Mouse (Mus musculus): Measurements from ENCODE around the gene Gm44805. TPM values are rescaled to one million over a fixed set of nuclear protein-coding genes. Genes with fewer than 3 reads are reported as not detected.
A peak's percentile ranks its signal among the peaks of the same experiment; 100 is the strongest.

Gene Gm44805
- polyA plus RNA-seq, 2 experiments, result 3.3 to 48.5 TPM

GRCm38 (mm10) chr7:19696336-19696873, 15.2 kb upstream of the Gm44805 start:
- H3K9me3 ChIP-seq (ENCODE audit: control insufficient read depth, low read length), result no peaks in the 10 kb centered on the region
- H3K4me2 ChIP-seq (ENCODE audit: low read depth), result peak overlapping the region; percentile 52
- peaks cover 4% of the 10 kb centered on the region for H3K36me3 ChIP-seq (replicated peaks; ENCODE audit: control insufficient read depth, insufficient read depth, low read depth)
- no peak overlapping the region for H3K27ac ChIP-seq
- H3K4me1 ChIP-seq (replicated peaks; ENCODE audit: control insufficient read depth in 2 of 2, insufficient read depth in 2 of 2, low read length in 1 of 2), result peaks cover 20 to 62% of the 10 kb centered on the region in 2 experiments
- H3K27me3 ChIP-seq (ENCODE audit: control insufficient read depth, insufficient read depth, low read length), result no peaks in the 10 kb centered on the region
- H3K9ac ChIP-seq (replicated peaks), result no peak overlapping the region
- H3K4me3 ChIP-seq (ENCODE audit: insufficient read depth in 1 of 2, low read depth in 2 of 2, low read length in 2 of 2), result peak overlapping the region in 1 of 2 experiments; percentile 54; a peak in 1 of 4 replicates
- no peak for ATAC-seq (ENCODE audit: insufficient read depth)
- no peak for DNase-seq (ENCODE audit: low read depth in 3 of 3, low spot score in 3 of 3)
- 85% methylated on average over 34 of the region's 34 CpGs for WGBS (ENCODE audit: insufficient replicate concordance)
- TF ChIP-seq CTCF (IDR thresholded peaks at IDR 0.05; ENCODE audit: low read depth) (0 out of 2 replicates have a peak, but pooled peaks have one; percentile 5), EP300 (IDR thresholded peaks at IDR 0.05; ENCODE audit: low read depth) (no peak)

GRCm38 (mm10) chr7:19695881-19696280, 14.7 kb upstream of the Gm44805 start:
- Histone ChIP-seq H3K4me3 (ENCODE audit: insufficient read depth in 1 of 2, low read depth in 2 of 2, low read length in 2 of 2) (no peak overlapping the region), H3K4me2 (ENCODE audit: low read depth) (peak overlapping the region; percentile 52), H3K27me3 (ENCODE audit: control insufficient read depth, insufficient read depth, low read length) (no peaks in the 10 kb centered on the region), H3K9ac (replicated peaks) (no peak overlapping the region), H3K27ac (no peak overlapping the region), H3K9me3 (ENCODE audit: control insufficient read depth, low read length) (no peaks in the 10 kb centered on the region), H3K36me3 (replicated peaks; ENCODE audit: control insufficient read depth, insufficient read depth, low read depth) (peaks cover 4% of the 10 kb centered on the region), H3K4me1 (replicated peaks; ENCODE audit: control insufficient read depth in 2 of 2, insufficient read depth in 2 of 2, low read length in 1 of 2) (peaks cover 20 to 62% of the 10 kb centered on the region in 2 experiments)
- no peak for DNase-seq (ENCODE audit: low read depth in 3 of 3, low spot score in 3 of 3)
- no peak for ATAC-seq (ENCODE audit: insufficient read depth)
- no peak for TF ChIP-seq EP300 (IDR thresholded peaks at IDR 0.05; ENCODE audit: low read depth)
- TF ChIP-seq CTCF (IDR thresholded peaks at IDR 0.05; ENCODE audit: low read depth), result no peak
- WGBS (ENCODE audit: insufficient replicate concordance), result 31% methylated on average over 6 of the region's 6 CpGs

- Histone ChIP-seq H3K36me3 (replicated peaks; ENCODE audit: control insufficient read depth, insufficient read depth, low read depth) (peaks cover 4% of the 10 kb centered on the region), H3K27me3 (ENCODE audit: control insufficient read depth, insufficient read depth, low read length) (no peaks in the 10 kb centered on the region), H3K9ac (replicated peaks) (no peak overlapping the region; the same call in 1 of the 2 replicates), H3K4me1 (replicated peaks; ENCODE audit: control insufficient read depth in 2 of 2, insufficient read depth in 2 of 2, low read length in 1 of 2) (peaks cover 16 to 55% of the 10 kb centered on the region in 2 experiments), H3K4me3 (ENCODE audit: insufficient read depth in 1 of 2, low read depth in 2 of 2, low read length in 2 of 2) (no peak overlapping the region), H3K4me2 (ENCODE audit: low read depth) (peak overlapping the region; percentile 38), H3K9me3 (ENCODE audit: control insufficient read depth, low read length) (no peaks in the 10 kb centered on the region), H3K27ac (peak overlapping the region; percentile 61)
- DNase-seq (ENCODE audit: low read depth in 3 of 3, low spot score in 3 of 3), result no peak
- TF ChIP-seq CTCF (IDR thresholded peaks at IDR 0.05; ENCODE audit: low read depth) (no peak), EP300 (IDR thresholded peaks at IDR 0.05; ENCODE audit: low read depth) (peak; percentile 35)
- WGBS (ENCODE audit: insufficient replicate concordance), result under 1% methylated on average over 8 of the region's 8 CpGs
- ATAC-seq (ENCODE audit: insufficient read depth), result no peak
Observed at GRCm38 (mm10) chr7:19695213-19695594, 14.0 kb upstream of the Gm44805 start.

GRCm38 (mm10) chr7:19694336-19695212, 13.4 kb upstream of the Gm44805 start:
- Histone ChIP-seq H3K9me3 (ENCODE audit: control insufficient read depth, low read length) (no peaks in the 10 kb centered on the region), H3K4me2 (ENCODE audit: low read depth) (peak overlapping the region; percentile 38), H3K4me1 (replicated peaks; ENCODE audit: control insufficient read depth in 2 of 2, insufficient read depth in 2 of 2, low read length in 1 of 2) (peaks cover 15 to 50% of the 10 kb centered on the region in 2 experiments), H3K27ac (peak overlapping the region; percentile 61), H3K27me3 (ENCODE audit: control insufficient read depth, insufficient read depth, low read length) (no peaks in the 10 kb centered on the region), H3K4me3 (ENCODE audit: insufficient read depth in 1 of 2, low read depth in 2 of 2, low read length in 2 of 2) (no peak overlapping the region), H3K9ac (replicated peaks) (no peak overlapping the region; the same call in 1 of the 2 replicates), H3K36me3 (replicated peaks; ENCODE audit: control insufficient read depth, insufficient read depth, low read depth) (peaks cover 4% of the 10 kb centered on the region)
- no peak for DNase-seq (ENCODE audit: low read depth in 3 of 3, low spot score in 3 of 3)
- WGBS (ENCODE audit: insufficient replicate concordance), result 48% methylated on average over 10 of the region's 10 CpGs
- no peak for TF ChIP-seq CTCF (IDR thresholded peaks at IDR 0.05; ENCODE audit: low read depth)
- ATAC-seq (ENCODE audit: insufficient read depth), result no peak

GRCm38 (mm10) chr7:19693421-19693820, 12.2 kb upstream of the Gm44805 start:
- no peak overlapping the region for H3K9ac ChIP-seq (replicated peaks)
- no peak overlapping the region; the same call in 1 of the 2 replicates for H3K4me2 ChIP-seq (ENCODE audit: low read depth)
- H3K4me3 ChIP-seq (ENCODE audit: insufficient read depth in 1 of 2, low read depth in 2 of 2, low read length in 2 of 2), result no peak overlapping the region
- H3K36me3 ChIP-seq (replicated peaks; ENCODE audit: control insufficient read depth, insufficient read depth, low read depth), result peaks cover 4% of the 10 kb centered on the region
- ATAC-seq (ENCODE audit: insufficient read depth) (peak; percentile 53), DNase-seq (ENCODE audit: low read depth in 3 of 3, low spot score in 3 of 3) (no peak)
- H3K4me1 ChIP-seq (replicated peaks; ENCODE audit: control insufficient read depth in 2 of 2, insufficient read depth in 2 of 2, low read length in 1 of 2), result peaks cover 12 to 39% of the 10 kb centered on the region in 2 experiments
- peak overlapping the region; percentile 60 for H3K27ac ChIP-seq
- 17% methylated on average over 10 of the region's 10 CpGs for WGBS (ENCODE audit: insufficient replicate concordance)
- TF ChIP-seq EP300 (IDR thresholded peaks at IDR 0.05; ENCODE audit: low read depth) (no peak), CTCF (IDR thresholded peaks at IDR 0.05; ENCODE audit: low read depth) (no peak)
- H3K9me3 ChIP-seq (ENCODE audit: control insufficient read depth, low read length), result no peaks in the 10 kb centered on the region
- no peaks in the 10 kb centered on the region for H3K27me3 ChIP-seq (ENCODE audit: control insufficient read depth, insufficient read depth, low read length)
